Mouse (Mus musculus): ENCODE measurements at regions not wholly inside any gene's neighbourhood (a gene's known extent, or its start where the extent isn't known, plus 50 kb on each side); places are given as distances from the start of the nearest gene placed in this dataset.

DNA sequence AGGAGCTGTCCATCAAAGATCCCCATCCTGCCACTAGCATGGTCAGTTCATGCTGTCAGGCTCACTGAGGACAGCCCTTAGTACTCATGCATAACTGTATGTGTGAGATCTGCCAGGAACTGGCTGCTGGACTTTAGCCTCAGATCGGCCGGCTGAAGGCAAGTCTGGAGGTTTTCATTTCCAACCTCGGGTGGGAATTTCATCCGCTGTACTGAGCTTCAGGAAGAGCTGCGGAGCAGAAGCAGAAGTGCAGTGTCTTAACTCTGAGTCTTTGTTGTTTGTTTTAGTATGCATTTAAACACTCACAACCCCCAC lies 99.6 kb upstream of the Ccnd2 start:
- Histone ChIP-seq H3K27ac (ENCODE audit: insufficient read depth, low read depth, low read length) (no peak overlapping the region), H3K4me1 (ENCODE audit: control insufficient read depth, insufficient read depth, low read length) (peaks cover 16% of the 10 kb centered on the region), H3K4me3 (ENCODE audit: insufficient read depth, low read length) (no peak overlapping the region)
- TF ChIP-seq POLR2A (IDR thresholded peaks at IDR 0.05; ENCODE audit: borderline replicate concordance, low read depth, low read length) (no peak), CTCF (IDR thresholded peaks at IDR 0.05; ENCODE audit: low read depth, low read length) (no peak)

DNA sequence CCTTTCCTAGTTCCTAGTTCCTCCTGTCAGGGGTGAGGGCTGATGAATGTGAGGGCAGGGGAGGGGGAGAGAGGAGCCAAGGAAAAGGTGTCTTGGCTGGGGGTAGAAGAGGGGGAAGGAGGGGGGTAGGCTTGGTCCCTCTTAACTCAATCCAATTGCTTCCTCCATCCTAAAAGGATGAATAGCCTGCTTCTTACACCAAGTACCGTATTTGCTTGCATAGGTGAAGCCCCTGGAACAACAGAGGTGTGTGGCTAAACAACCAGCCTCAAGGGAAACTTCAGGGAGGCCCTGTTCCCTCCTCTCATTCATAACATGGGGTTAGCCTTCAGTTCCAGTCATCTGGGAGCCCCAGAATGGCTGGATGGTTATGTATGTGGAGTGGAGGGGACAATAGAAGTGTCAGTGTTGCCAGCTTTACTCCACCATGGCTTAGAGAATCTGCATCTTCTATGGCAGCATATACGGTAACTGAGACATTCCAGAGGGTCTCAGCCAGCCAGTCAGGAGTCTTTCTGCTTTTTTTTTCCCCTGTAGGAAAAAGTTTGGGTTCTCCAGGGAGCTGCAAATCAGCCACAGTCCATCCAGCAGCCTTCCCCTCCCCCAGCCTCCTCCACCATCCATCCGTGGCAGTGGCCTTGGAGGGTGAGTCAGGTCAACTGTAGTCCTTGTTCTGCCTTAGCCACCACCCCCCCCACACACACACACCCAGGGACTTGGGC lies 100.2 kb upstream of the Ccnd2 start:
- no peak for TF ChIP-seq CTCF (IDR thresholded peaks at IDR 0.05; ENCODE audit: low read depth, low read length)
- TF ChIP-seq POLR2A (IDR thresholded peaks at IDR 0.05; ENCODE audit: borderline replicate concordance, low read depth, low read length): no peak
- H3K27ac ChIP-seq (ENCODE audit: insufficient read depth, low read depth, low read length): no peak overlapping the region
- H3K4me1 ChIP-seq (ENCODE audit: control insufficient read depth, insufficient read depth, low read length): peaks cover 16% of the 10 kb centered on the region
- no peak overlapping the region for H3K4me3 ChIP-seq (ENCODE audit: insufficient read depth, low read length)

DNA sequence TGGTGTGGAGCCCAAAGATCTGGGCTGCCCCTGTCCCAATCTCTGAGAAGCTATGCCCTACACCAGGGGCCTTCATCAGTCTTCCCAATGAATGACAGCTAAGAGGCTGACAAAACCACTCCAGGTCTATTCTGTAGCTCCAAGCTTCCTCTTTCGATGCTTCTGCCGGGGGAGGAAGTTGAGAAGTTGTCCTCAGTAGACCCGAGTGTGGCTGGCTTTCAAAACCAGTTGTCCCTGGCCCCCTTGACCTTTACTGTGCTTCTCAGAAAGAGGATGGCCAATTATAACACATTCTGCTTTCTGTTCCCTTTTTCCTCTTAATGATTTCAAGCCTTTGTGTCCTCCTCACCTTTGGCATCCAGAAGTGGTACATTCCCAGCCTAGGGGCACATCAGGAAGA lies 101.9 kb upstream of the Ccnd2 start:
- no peak for TF ChIP-seq CTCF (IDR thresholded peaks at IDR 0.05; ENCODE audit: low read depth, low read length)
- peaks cover 16% of the 10 kb centered on the region for H3K4me1 ChIP-seq (ENCODE audit: control insufficient read depth, insufficient read depth, low read length)
- no peak overlapping the region for H3K4me3 ChIP-seq (ENCODE audit: insufficient read depth, low read length)
- H3K27ac ChIP-seq (ENCODE audit: insufficient read depth, low read depth, low read length): no peak overlapping the region

DNA sequence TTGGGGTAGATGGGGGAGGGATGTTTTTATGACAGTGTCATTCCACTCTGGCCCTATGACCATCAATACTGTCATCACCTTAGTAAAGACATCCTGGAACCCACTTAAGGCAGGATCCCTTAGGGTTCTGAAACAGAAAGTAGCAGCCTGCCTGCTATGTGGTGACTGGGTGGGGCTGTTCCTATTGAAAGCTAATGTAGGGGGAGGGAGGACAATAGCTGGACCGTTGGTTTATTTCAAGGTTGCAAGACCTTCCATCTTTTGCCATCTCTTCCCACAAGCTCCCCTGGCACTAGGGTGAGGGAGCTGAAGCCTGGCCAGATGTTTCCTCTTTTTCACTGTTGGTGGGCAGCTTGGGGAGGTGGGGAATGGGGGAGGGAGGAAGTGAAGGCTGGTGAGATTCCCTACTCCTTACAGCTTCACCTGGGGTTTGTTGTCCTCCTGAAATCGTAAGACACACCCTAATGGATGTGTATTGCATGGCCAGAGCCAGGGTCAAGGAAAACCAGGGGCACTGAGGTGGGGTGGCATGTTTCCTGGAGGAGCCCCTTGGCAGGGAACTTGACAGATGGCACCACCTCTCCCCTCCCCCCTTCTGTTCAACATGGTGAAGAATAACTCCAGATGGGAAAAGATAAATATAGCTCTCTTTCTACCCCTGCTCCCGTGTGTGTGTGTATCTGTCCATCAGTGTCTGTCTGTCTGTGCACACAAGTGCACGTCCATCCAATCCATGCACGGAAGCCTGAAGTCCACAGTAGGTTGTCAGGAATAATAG lies 112.1 kb upstream of the Ccnd2 start:
- TF ChIP-seq POLR2A (IDR thresholded peaks at IDR 0.05; ENCODE audit: borderline replicate concordance, low read depth, low read length) (no peak), CTCF (IDR thresholded peaks at IDR 0.05; ENCODE audit: low read depth, low read length) (no peak)

DNA sequence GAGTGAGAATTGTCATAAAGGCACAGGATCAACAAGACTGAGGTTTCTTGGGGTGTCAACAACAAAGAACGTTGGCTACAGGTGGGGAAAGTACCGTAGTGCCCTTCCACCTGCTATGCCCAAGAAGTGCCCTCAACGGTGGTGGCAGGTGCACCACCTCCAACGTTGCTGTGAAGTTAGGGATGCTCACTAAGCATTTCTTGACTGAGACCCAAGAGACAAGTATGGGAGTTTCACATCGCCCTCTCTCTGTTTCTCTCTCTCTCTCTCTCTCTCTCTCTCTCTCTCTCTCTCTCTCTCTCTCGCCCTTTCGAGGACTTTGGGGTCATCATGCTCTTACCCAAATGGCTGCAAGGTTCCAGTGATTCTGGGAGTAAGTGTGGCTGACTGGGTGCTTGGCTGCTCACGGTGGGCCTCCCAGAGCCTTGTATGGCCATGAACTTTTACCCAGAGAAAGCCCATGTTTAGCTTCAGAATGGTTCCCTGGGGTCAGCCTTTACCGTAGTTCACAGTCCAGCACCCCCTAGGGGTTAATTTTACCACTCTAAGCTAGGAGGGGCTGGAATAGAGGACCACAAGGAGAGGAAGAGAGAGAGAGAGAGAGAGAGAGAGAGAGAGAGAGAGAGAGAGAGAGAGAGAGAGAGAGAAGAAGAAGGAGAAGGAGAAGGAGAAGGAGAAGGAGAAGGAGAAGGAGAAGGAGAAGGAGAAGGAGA lies 113.2 kb upstream of the Ccnd2 start:
- no peak overlapping the region for H3K27ac ChIP-seq (ENCODE audit: insufficient read depth, low read depth, low read length)
- H3K4me1 ChIP-seq (ENCODE audit: control insufficient read depth, insufficient read depth, low read length): peaks cover 11% of the 10 kb centered on the region
- no peak overlapping the region for H3K4me3 ChIP-seq (ENCODE audit: insufficient read depth, low read length)
- TF ChIP-seq POLR2A (IDR thresholded peaks at IDR 0.05; ENCODE audit: borderline replicate concordance, low read depth, low read length) (no peak), CTCF (IDR thresholded peaks at IDR 0.05; ENCODE audit: low read depth, low read length) (no peak)

More for the DNA sequence above, 112.1 kb upstream of the Ccnd2 start:
- peaks cover 11% of the 10 kb centered on the region for H3K4me1 ChIP-seq (ENCODE audit: control insufficient read depth, insufficient read depth, low read length)
- no peak overlapping the region for H3K27ac ChIP-seq (ENCODE audit: insufficient read depth, low read depth, low read length)
- no peak overlapping the region for H3K4me3 ChIP-seq (ENCODE audit: insufficient read depth, low read length)

DNA sequence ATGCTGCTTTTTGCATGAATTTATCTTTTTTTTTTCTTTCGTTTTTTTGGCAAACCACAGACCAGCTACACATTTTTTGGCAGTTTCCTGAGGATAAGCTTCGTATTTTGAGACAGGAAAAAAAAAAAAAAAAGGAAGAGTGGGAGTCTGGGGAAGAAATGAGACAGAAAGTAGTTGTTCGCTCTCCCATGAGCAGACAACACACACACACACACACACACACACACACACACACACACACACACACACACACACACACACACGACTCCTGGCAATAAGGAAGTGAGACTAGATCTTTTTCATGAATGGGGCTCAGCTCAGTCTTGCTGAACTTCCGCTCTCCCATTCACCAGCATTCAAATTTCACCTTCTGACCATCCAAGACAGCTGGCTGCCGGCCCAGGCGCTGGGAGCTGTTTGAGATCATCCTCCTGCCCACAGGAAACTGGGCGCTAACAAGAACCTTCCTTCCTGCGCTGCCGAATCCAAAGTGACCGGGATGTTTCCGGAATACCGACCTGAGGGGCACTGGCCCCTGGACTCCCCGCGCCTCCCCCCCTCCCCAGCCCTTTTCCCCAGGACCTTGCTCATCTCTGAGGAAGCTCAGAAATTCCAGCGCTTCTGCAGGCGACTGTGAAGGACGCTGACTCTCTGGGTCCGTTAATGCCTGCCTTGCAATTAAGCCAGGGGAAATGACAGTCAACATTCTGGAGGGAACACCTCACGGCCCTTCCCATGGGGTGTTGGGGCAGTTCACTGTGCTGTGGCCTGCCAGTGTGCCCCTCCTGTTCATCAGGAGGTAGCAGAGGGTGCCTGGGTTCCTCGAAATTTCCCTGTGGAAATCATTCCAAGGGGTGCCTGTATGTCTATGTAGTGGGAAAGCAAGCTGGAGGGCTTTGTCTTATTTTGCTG lies 114.2 kb upstream of the Ccnd2 start:
- Histone ChIP-seq H3K4me3 (ENCODE audit: insufficient read depth, low read length) (peak overlapping the region; percentile 3; the same call in 1 of the 2 replicates), H3K4me1 (ENCODE audit: control insufficient read depth, insufficient read depth, low read length) (peaks cover 11% of the 10 kb centered on the region), H3K27ac (ENCODE audit: insufficient read depth, low read depth, low read length) (no peak overlapping the region)
- TF ChIP-seq CTCF (IDR thresholded peaks at IDR 0.05; ENCODE audit: low read depth, low read length) (no peak; the same call in 1 of the 2 replicates), POLR2A (IDR thresholded peaks at IDR 0.05; ENCODE audit: borderline replicate concordance, low read depth, low read length) (no peak)

GRCm38 (mm10) chr6:127266813-127267165 lies 114.8 kb upstream of the Ccnd2 start:
- peaks cover 11% of the 10 kb centered on the region for H3K4me1 ChIP-seq (ENCODE audit: control insufficient read depth, insufficient read depth, low read length)
- no peak overlapping the region for H3K4me3 ChIP-seq (ENCODE audit: insufficient read depth, low read length)
- H3K27ac ChIP-seq (ENCODE audit: insufficient read depth, low read depth, low read length): no peak overlapping the region
- no peak for TF ChIP-seq POLR2A (IDR thresholded peaks at IDR 0.05; ENCODE audit: borderline replicate concordance, low read depth, low read length)
- TF ChIP-seq CTCF (IDR thresholded peaks at IDR 0.05; ENCODE audit: low read depth, low read length): no peak

GRCm38 (mm10) chr6:127269021-127269420 lies 117.0 kb upstream of the Ccnd2 start:
- Histone ChIP-seq H3K4me1 (ENCODE audit: control insufficient read depth, insufficient read depth, low read length) (peaks cover 9% of the 10 kb centered on the region), H3K4me3 (ENCODE audit: insufficient read depth, low read length) (no peak overlapping the region), H3K27ac (ENCODE audit: insufficient read depth, low read depth, low read length) (no peak overlapping the region)
- TF ChIP-seq POLR2A (IDR thresholded peaks at IDR 0.05; ENCODE audit: borderline replicate concordance, low read depth, low read length): no peak
- TF ChIP-seq CTCF (IDR thresholded peaks at IDR 0.05; ENCODE audit: low read depth, low read length): no peak

DNA sequence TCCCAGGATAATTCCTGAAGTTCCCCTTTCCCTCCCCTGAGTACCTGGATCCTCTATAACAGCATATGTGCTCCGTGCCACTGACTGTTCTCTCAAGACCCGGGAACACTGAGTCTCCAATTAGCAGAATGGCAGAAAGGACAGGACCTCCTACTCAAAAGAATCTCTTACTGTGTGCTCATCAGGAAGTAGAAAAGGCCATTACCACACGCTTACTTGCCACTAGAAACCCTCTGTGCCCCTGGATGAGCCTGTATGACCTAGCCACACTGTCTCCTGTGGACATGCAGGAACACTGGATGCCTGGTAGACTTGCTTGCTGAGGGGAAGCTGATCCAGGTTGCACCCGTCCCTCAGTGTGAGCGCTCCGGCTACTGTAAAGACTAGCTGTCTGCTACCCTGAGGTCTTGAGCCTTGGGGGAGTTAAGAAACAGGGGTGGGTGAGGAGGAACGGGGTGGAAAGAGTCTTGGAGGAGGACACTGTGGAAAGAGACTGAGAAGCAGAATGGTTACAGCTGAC lies 117.6 kb upstream of the Ccnd2 start:
- no peak overlapping the region for H3K27ac ChIP-seq (ENCODE audit: insufficient read depth, low read depth, low read length)
- no peak for TF ChIP-seq CTCF (IDR thresholded peaks at IDR 0.05; ENCODE audit: low read depth, low read length)
- TF ChIP-seq POLR2A (IDR thresholded peaks at IDR 0.05; ENCODE audit: borderline replicate concordance, low read depth, low read length): no peak
- no peak overlapping the region for H3K4me3 ChIP-seq (ENCODE audit: insufficient read depth, low read length)
- H3K4me1 ChIP-seq (ENCODE audit: control insufficient read depth, insufficient read depth, low read length): peaks cover 9% of the 10 kb centered on the region
